Mouse (Mus musculus): ENCODE measurements around the gene Surf4. TPM values are rescaled to one million over a fixed set of nuclear protein-coding genes. Genes with fewer than 3 reads are reported as not detected.

The Surf4 gene
- total and polyA plus RNA-seq, 3 experiments = 109 to 161 (median 140) TPM

DNA sequence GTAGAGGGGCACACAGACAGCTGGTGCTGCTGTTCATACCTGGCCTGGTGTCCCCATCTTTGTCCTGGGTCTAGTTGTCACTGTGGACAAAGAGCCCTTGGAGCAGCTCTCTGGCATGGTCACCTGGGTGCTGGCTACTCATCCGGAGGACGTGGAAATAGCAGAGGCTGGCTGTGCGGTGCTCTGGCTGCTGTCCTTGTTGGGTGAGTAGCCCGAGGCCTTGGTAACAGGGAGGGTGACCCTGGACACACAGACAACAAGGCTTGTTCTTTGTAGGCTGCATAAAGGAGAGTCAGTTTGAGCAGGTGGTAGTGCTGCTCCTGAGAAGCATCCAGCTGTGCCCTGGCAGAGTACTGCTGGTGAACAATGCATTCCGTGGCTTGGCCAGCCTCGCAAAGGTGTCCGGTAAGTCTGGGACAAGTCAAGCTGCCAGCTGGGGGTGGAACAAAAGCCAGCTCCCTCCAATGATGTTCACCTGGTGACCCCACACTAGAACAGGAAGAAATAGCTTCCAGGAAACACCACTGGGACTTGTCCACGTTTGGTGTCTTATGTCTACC is 17.7 kb upstream of the Surf4 start:
- Histone ChIP-seq H3K4me3 (replicated peaks in 1 of 3; ENCODE audit: low read depth in 2 of 3, low read length in 2 of 3, poor library complexity in 1 of 3) (no peak overlapping the region), H3K79me2 (replicated peaks; ENCODE audit: control insufficient read depth, extremely low read depth, insufficient read depth, poor library complexity, severe bottlenecking) (no peaks in the 10 kb centered on the region), H3K27me3 (replicated peaks) (no peaks in the 10 kb centered on the region), H3K4me2 (ENCODE audit: insufficient read depth, low read depth, poor library complexity, severe bottlenecking) (no peak overlapping the region), H3K9me3 (replicated peaks; ENCODE audit: low read length) (no peaks in the 10 kb centered on the region), H3K9ac (ENCODE audit: insufficient read depth, low read depth) (no peak overlapping the region), H3K36me3 (replicated peaks in 1 of 2; ENCODE audit: control insufficient read depth in 1 of 2, insufficient read depth in 1 of 2, low read length in 1 of 2) (peaks cover 61 to 95% of the 10 kb centered on the region in 2 experiments), H3K27ac (ENCODE audit: insufficient read depth, low read depth) (no peak overlapping the region), H3K4me1 (ENCODE audit: control insufficient read depth in 1 of 2, insufficient read depth in 2 of 2) (peaks cover 0 to 5% of the 10 kb centered on the region in 2 experiments; a peak in 1 of 4 replicates)
- DNase-seq (ENCODE audit: extremely low read depth) = no peak
- TF ChIP-seq UBTF (IDR thresholded peaks at IDR 0.05; ENCODE audit: low read depth, low read length) = no peak
- TF ChIP-seq MYC (IDR thresholded peaks at IDR 0.05; ENCODE audit: low read depth, low read length) = no peak
- TF ChIP-seq ETS1 (conservative IDR thresholded peaks at IDR 0.05; ENCODE audit: low read depth, low read length) = no peak
- no peak for TF ChIP-seq MEF2A (IDR thresholded peaks at IDR 0.05; ENCODE audit: borderline replicate concordance, low read depth, low read length)
- TF ChIP-seq JUND (conservative IDR thresholded peaks at IDR 0.05; ENCODE audit: low read depth, low read length) = no peak
- TF ChIP-seq HCFC1 (IDR thresholded peaks at IDR 0.05; ENCODE audit: low read depth, low read length) = no peak
- no peak for TF ChIP-seq EP300 (IDR thresholded peaks at IDR 0.05; ENCODE audit: low read length)
- TF ChIP-seq POLR2AphosphoS2 (IDR thresholded peaks at IDR 0.05; ENCODE audit: low read depth, low read length) = no peak
- TF ChIP-seq MXI1 (IDR thresholded peaks at IDR 0.05; ENCODE audit: low read depth, low read length) = no peak
- TF ChIP-seq KAT2A (IDR thresholded peaks at IDR 0.05; ENCODE audit: insufficient replicate concordance, low read length) = no peak
- TF ChIP-seq SMC3 (IDR thresholded peaks at IDR 0.05; ENCODE audit: low read depth, low read length) = no peak
- TF ChIP-seq JUN (IDR thresholded peaks at IDR 0.05; ENCODE audit: insufficient read depth, low read depth, low read length) = no peak
- TF ChIP-seq RCOR1 (conservative IDR thresholded peaks at IDR 0.05; ENCODE audit: low read depth, low read length) = no peak
- no peak for TF ChIP-seq USF2 (conservative IDR thresholded peaks at IDR 0.05; ENCODE audit: low read depth, low read length)
- no peak for TF ChIP-seq CHD1 (IDR thresholded peaks at IDR 0.05; ENCODE audit: low read depth, low read length)
- no peak for TF ChIP-seq MAFK (IDR thresholded peaks at IDR 0.05; ENCODE audit: insufficient replicate concordance, low read length)
- TF ChIP-seq GABPA (IDR thresholded peaks at IDR 0.05; ENCODE audit: insufficient replicate concordance, low read depth, low read length) = no peak
- TF ChIP-seq PAX5 (IDR thresholded peaks at IDR 0.05; ENCODE audit: low read length) = no peak
- TF ChIP-seq TBP (conservative IDR thresholded peaks at IDR 0.05; ENCODE audit: low read depth, low read length) = no peak
- in situ Hi-C loops (cut with MboI; ENCODE audit: low pct_ligation_motif_present, low pct_unique_long_range_greater_than_20kb, low sequenced_read_pairs) (no loop called here), dilution Hi-C loops (cut with MboI; ENCODE audit: extremely low pct_ligation_motif_present, extremely low pct_unique_long_range_greater_than_20kb, low sequenced_read_pairs) (no loop called here)

DNA sequence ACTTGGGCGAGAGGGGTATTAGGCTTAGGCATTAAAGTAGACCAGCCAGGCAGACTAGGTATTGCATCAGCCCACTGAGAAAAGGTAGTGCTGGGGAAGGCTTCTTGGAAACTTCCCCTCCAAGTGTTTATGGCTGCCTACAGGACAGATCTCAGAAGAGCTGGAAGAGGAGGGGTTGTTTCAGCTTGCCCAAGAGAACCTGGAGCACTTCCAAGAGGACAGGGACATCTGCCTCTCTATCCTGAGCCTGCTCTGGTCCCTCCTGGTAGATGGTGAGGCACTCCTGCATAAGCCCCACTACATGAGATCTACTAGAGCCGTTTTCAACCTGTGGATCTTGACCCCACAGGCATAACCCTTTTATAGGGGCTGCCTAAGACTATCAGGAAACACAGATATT is 16.7 kb upstream of the Surf4 start:
- no peak overlapping the region for H3K4me3 ChIP-seq (replicated peaks in 1 of 3; ENCODE audit: low read depth in 2 of 3, low read length in 2 of 3, poor library complexity in 1 of 3)
- no peak overlapping the region for H3K4me2 ChIP-seq (ENCODE audit: insufficient read depth, low read depth, poor library complexity, severe bottlenecking)
- in situ Hi-C loops (cut with MboI; ENCODE audit: low pct_ligation_motif_present, low pct_unique_long_range_greater_than_20kb, low sequenced_read_pairs) (no loop called here), dilution Hi-C loops (cut with MboI; ENCODE audit: extremely low pct_ligation_motif_present, extremely low pct_unique_long_range_greater_than_20kb, low sequenced_read_pairs) (no loop called here)
- peaks cover 0 to 5% of the 10 kb centered on the region in 2 experiments; a peak in 1 of 4 replicates for H3K4me1 ChIP-seq (ENCODE audit: control insufficient read depth in 1 of 2, insufficient read depth in 2 of 2)
- H3K79me2 ChIP-seq (replicated peaks; ENCODE audit: control insufficient read depth, extremely low read depth, insufficient read depth, poor library complexity, severe bottlenecking) = no peaks in the 10 kb centered on the region
- no peak for DNase-seq (ENCODE audit: extremely low read depth)
- no peaks in the 10 kb centered on the region for H3K9me3 ChIP-seq (replicated peaks; ENCODE audit: low read length)
- H3K27me3 ChIP-seq (replicated peaks) = no peaks in the 10 kb centered on the region
- no peak overlapping the region for H3K9ac ChIP-seq (ENCODE audit: insufficient read depth, low read depth)
- TF ChIP-seq NELFE (IDR thresholded peaks at IDR 0.05; ENCODE audit: low read depth, low read length) (no peak), ELF1 (IDR thresholded peaks at IDR 0.05; ENCODE audit: low read depth, low read length) (no peak), PAX5 (IDR thresholded peaks at IDR 0.05; ENCODE audit: low read length) (no peak), MAFK (IDR thresholded peaks at IDR 0.05; ENCODE audit: insufficient replicate concordance, low read length) (no peak), MAZ (IDR thresholded peaks at IDR 0.05; ENCODE audit: low read depth, low read length) (no peak), CTCF (conservative IDR thresholded peaks at IDR 0.05 in 1 of 2, IDR thresholded peaks at IDR 0.05 in 1 of 2; ENCODE audit: low read depth in 2 of 2, low read length in 2 of 2) (no peak), E2F4 (IDR thresholded peaks at IDR 0.05; ENCODE audit: insufficient replicate concordance, low read depth, low read length) (no peak), ZKSCAN1 (IDR thresholded peaks at IDR 0.05; ENCODE audit: borderline replicate concordance, low read depth, low read length) (no peak), ZNF384 (IDR thresholded peaks at IDR 0.05; ENCODE audit: low read depth, low read length) (no peak), IRF4 (IDR thresholded peaks at IDR 0.05; ENCODE audit: low read depth, low read length) (no peak), USF2 (conservative IDR thresholded peaks at IDR 0.05; ENCODE audit: low read depth, low read length) (no peak), UBTF (IDR thresholded peaks at IDR 0.05; ENCODE audit: low read depth, low read length) (no peak)
- peaks cover 56 to 92% of the 10 kb centered on the region in 2 experiments for H3K36me3 ChIP-seq (replicated peaks in 1 of 2; ENCODE audit: control insufficient read depth in 1 of 2, insufficient read depth in 1 of 2, low read length in 1 of 2)
- H3K27ac ChIP-seq (ENCODE audit: insufficient read depth, low read depth) = no peak overlapping the region

Data from CH12.LX (cell line).